Mouse (Mus musculus) embryonic fibroblast, embryonic 13.5 days (primary cell): Measurements from ENCODE around the gene Sirt3. TPM values are rescaled to one million over a fixed set of nuclear protein-coding genes. Genes with fewer than 3 reads are reported as not detected.

ENCODE experiments used
- H3K27ac ChIP-seq: 2 replicates; pipeline ENCODE4 v1.5.1; 2012; ENCODE audit warnings: low read length, control low read depth, inconsistent platforms; ENCODE audit not compliant: insufficient read depth
- H3K4me1 ChIP-seq: 2 replicates; pipeline ENCODE4 v1.6.1; 2011; ENCODE audit warnings: low read length; ENCODE audit not compliant: control insufficient read depth, insufficient read depth
- H3K4me3 ChIP-seq: 2 replicates; pipeline ENCODE4 v1.5.1; 2011; ENCODE audit warnings: mild to moderate bottlenecking, control low read depth, low read length; ENCODE audit not compliant: insufficient read depth
- CTCF ChIP-seq: IDR thresholded peaks from 2 replicates; pipeline ENCODE4 v1.5.1; 2011; ENCODE audit warnings: mild to moderate bottlenecking, control low read depth, low read length, moderate library complexity, borderline replicate concordance; ENCODE audit not compliant: insufficient read depth
- POLR2A ChIP-seq: IDR thresholded peaks from 2 replicates; pipeline ENCODE4 v1.6.1; 2011; ENCODE audit warnings: low read depth, mild to moderate bottlenecking, control low read depth, low read length, moderate library complexity
- polyA plus RNA-seq: library from polyadenylated mRNA; stranded (reverse); fragments of >200 nt; gene quantifications from 2 replicates; pipeline ENCODE4 v1.2.4, GENCODE M21; 2011; ENCODE audit warnings: low read depth; ENCODE audit not compliant: missing spikeins, insufficient read length

The Sirt3 gene
- polyA plus RNA-seq, 1 experiment: 8.2 TPM

DNA sequence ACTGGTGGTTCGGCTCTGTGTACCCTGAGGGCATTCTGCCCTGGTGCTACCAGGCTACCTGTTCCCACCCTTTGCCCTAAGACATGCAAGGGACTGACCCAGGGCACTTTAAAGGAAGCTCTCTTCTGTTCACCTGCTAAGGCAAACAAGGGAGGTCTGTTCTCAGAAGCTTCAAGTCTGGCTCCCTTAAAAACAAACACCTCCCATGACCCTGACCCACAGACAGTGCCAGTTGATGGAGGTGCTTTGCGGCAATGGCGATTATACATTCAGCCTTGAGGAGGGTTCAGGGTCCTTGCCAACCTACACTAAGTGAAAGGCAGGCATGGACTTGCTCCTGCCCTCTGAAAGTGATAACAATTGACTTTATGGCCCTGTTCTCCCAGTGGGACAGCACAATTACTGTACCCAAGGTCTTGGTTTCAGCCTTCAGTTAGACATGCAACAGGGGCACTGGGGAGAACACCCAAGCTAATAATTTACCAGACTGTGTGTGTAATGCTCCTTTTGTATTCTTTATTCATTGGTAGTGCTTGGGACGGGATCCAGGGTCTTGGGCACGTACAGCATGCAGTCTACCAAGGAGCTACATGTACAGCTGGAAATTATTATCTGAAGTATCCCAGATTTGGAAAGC lies 30.9 kb upstream of the Sirt3 start:
- no peak overlapping the region for H3K4me3 ChIP-seq
- TF ChIP-seq POLR2A (no peak), CTCF (no peak)
- no peaks in the 10 kb centered on the region for H3K4me1 ChIP-seq
- H3K27ac ChIP-seq: no peak overlapping the region

DNA sequence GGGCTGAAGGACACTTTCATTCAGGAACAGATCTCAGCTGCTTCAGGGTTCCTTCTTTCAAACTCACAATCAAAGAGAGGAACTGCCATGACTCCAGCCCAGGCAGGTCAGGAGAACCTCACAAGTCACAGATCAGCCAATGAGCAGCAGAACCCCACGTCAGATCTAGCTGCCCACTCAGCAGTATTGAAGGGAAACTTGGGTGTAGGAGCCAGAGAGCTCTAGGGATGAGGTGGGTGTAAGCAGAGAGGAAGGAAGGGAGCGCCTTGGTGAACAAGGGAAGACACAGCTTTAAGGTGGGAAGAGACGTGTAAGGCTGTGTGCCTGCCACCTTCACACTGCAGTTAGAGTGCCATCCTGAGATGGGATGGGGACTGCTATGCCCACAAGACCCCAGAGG lies 30.2 kb upstream of the Sirt3 start:
- TF ChIP-seq POLR2A (no peak), CTCF (no peak)
- Histone ChIP-seq H3K27ac (no peak overlapping the region), H3K4me3 (no peak overlapping the region), H3K4me1 (no peaks in the 10 kb centered on the region)

DNA sequence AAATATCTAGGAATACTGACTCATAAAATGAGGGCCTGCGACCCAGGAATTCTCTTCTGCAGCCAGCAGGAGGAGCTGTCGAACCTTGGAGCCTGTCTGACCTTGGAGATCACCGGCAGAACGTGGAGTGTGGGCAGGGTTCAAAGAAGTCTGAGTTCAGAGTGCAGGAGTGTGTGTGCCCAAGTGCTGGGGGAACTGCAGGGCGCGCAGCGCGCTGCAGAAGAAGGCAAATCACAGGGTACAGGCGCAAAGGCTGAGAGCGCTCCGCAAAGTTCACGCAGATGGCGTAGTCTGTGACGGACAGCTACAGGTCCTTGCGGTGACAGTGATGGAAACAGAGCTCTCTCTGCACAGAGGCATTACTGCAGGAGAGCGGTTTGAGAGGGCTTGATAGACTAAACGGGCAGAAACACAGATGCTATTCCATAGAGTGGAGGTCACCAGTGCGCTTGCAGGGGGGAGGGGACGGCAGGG lies 26.6 kb upstream of the Sirt3 start:
- Histone ChIP-seq H3K4me1 (no peaks in the 10 kb centered on the region), H3K4me3 (peak overlapping the region; percentile 33), H3K27ac (no peak overlapping the region)
- no peak for TF ChIP-seq POLR2A
- TF ChIP-seq CTCF: peak; percentile 79

DNA sequence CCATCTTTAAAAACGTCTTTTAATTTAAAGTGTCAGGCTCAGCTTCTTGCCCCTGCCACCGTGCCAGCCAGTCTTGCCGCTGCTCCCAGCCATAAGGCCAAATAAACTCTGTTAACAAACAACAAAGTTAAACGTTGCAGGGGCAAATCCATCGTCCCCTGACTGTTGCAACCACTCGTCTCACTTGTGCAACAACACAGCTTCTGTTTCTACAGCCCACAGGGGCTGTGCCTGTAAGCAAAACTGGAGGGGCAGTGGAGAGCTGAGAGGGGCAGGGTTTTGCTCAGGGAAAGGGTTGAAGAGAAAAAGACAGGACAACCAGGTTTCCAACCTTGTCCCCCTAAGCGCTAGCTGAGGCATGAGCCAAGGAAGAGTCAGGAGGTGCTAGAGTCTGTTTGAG lies 26.1 kb upstream of the Sirt3 start:
- TF ChIP-seq CTCF: no peak
- TF ChIP-seq POLR2A: no peak
- Histone ChIP-seq H3K4me1 (no peaks in the 10 kb centered on the region), H3K27ac (no peak overlapping the region), H3K4me3 (no peak overlapping the region)

DNA sequence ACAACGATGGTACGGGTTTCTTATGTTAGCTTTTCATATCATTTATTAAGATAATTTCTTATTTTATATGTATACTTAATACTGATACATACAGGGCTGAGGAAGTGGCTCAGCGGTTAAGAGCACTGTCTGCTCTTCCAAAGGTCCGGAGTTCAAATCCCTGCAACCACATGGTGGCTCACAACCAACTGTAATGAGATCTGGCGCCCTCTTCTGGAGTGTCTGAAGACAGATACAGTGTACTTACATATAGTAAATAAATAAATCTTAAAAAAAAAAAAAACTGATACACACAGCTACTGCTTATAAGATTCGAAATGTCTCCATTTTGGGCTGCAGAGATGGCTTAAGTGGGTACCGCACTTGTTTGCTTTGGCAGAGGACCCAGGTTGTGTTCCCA lies 25.6 kb upstream of the Sirt3 start:
- no peaks in the 10 kb centered on the region for H3K4me1 ChIP-seq
- no peak overlapping the region for H3K4me3 ChIP-seq
- no peak overlapping the region for H3K27ac ChIP-seq
- TF ChIP-seq POLR2A: no peak
- TF ChIP-seq CTCF: no peak

DNA sequence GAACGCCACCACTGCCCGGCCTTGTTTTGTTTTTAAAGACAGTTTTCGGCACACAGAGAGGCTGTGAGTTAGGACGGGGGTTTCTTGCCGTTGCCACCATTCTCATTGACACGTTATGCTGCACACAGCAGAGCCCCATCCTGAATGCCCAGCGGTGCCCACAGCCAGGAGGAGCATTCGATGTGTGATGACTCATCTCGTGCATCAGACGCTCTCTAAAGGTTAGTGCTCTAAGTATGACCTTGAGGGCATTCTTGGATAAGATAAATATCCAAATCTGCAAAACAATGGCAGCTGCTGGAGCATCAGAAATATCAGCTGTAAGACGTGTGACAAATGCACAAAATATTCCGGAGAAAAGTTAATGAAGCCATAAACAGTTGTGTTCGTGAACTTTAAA lies 25.0 kb upstream of the Sirt3 start:
- H3K4me1 ChIP-seq: no peaks in the 10 kb centered on the region
- TF ChIP-seq POLR2A: no peak
- H3K27ac ChIP-seq: no peak overlapping the region
- H3K4me3 ChIP-seq: no peak overlapping the region

DNA sequence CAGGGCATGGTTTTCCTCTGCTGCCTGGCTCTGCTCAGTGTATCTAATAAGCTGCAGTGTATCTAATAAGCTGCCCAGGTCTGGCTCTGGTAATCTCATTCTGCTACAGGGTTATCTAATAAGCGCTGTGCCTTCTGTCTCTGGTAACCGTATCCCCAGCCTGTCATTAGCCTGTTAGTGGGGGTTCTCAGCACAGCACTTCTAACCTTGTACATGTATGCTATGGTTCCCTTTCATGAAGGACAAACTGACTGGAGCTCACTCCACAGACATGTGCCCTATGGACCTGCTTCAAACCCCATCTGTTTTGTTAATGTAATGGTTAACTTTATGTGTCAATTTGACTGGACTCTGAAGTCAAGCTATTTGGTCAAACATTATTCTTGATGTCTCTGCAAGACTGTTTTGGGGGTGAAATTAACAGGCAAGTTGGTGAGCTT lies 23.6 kb upstream of the Sirt3 start:
- Histone ChIP-seq H3K4me1 (no peaks in the 10 kb centered on the region), H3K27ac (no peak overlapping the region), H3K4me3 (no peak overlapping the region)
- TF ChIP-seq POLR2A: no peak
- no peak for TF ChIP-seq CTCF

DNA sequence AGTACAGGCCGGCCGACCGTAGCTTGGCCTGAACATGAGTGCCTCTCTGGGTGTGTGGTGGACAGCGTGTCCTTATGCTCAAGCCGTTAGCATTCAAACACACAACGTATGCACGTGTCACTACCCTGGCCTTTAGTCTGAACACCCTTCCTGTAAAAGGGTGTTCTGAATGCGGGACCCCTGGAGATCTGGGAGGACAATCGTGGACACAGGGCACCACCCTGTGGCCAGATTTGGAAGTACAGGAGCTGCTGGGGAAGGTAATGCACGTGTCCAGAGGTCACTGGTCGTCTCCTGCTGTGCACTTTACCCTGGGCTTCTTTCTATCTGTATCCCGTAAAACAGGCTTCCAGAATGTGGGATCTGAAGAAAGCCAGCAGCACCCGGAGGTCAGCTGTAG lies 21.1 kb upstream of the Sirt3 start:
- no peak overlapping the region for H3K27ac ChIP-seq
- TF ChIP-seq POLR2A (no peak), CTCF (peak; percentile 85)
- no peak overlapping the region for H3K4me3 ChIP-seq
- no peaks in the 10 kb centered on the region for H3K4me1 ChIP-seq

DNA sequence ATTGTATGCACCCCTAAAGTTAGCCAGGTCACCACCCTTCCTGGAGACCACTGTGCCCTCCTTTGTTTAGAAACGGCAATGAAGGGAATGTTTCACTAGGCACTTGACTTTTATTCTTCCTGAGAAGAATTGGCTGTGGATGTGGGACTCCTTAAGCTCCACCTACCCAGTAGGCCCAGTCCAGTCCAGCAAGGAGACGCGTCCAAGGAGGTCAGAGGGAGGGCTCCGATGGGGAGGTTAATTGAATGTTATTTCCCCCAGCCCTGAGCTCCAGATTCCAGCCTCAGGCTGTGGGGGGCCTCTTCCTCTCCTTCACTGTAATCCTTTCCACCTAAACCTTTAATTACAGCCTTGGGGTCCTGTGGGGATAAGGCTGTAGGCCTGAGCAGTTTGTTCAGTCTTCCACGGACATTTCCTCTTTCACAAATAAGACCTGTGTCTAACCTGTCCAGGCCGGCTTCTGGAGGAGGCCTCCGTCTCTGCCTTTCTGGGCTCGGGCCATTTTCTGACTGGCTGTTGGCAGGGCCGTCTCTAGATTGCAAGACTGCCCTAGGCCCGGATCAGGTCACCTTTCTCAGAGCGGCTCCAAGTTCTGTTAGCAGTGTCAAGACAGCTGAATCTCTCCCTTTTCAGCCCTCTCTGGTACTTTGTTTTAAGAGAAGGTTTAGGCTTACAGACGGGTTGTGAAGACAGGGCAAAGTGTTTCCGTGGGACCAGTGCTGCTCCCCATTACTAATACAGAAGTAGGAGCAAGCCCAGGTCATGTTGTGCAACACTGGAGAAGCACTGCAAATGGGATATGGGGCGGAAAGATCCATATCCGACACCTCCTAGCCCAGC lies 20.1 kb upstream of the Sirt3 start:
- TF ChIP-seq CTCF: no peak
- no peak for TF ChIP-seq POLR2A
- Histone ChIP-seq H3K27ac (no peak overlapping the region), H3K4me3 (no peak overlapping the region), H3K4me1 (no peaks in the 10 kb centered on the region)

DNA sequence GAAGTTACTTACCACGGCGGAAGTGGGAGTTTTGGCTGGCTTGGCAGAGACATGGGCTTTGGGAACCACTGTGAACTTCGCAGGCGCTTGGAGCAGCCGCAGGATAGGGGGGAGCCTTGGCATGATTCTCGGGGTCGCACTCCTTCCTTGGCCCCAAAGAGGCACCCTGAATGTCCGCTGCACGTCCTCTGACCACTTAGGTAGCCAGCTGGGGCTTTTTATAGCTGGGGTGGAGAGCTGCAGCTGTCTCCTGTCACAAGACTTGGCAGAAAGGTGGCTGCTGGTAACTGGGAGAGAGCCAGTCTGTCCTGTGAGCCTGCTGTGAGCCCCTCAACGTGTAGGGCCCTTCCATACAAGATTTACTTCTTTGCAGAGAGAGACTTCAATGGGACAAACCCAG lies 18.1 kb upstream of the Sirt3 start, which contains the start of gene Cox8b:
TSS of gene Cox8b (minus strand) at position 227 of the 400 bp plus-strand sequence.
- TF ChIP-seq CTCF (no peak), POLR2A (no peak)
- Histone ChIP-seq H3K4me3 (no peak within 1 kb of the TSS), H3K4me1 (no peaks in the 10 kb centered on the region), H3K27ac (no peak within 1 kb of the TSS)
